Mouse (Mus musculus): ENCODE data around the gene Lzic.

Gene Lzic

DNA sequence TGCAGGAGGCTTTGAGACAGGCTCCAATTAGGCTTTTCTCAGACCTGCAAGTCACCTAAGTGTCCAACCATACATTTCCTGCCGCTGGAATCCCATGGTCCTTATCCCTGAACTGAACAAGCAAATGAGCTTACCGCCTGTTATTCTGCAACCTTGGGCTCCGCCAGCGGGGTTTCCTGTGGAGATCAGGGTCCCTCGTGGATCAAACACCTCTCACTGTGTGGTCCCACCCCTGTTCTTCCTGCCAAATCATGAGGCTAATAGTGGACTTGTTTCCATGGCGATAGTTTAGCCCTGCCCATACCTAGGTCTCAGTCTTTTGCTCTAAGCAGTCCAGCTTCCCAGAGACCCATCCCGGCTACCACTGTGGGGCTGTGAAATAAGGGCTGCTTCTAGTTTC, 41.3 kb downstream of the Lzic start:
- no peak for DNase-seq (ENCODE audit: low spot score in 2 of 2)

GRCm38 (mm10) chr4:149527621-149528354, 42.8 kb downstream of the Lzic start:
- no peak for DNase-seq (ENCODE audit: low spot score in 2 of 2)

GRCm38 (mm10) chr4:149529691-149530090, 44.7 kb downstream of the Lzic start:
- no peak for DNase-seq (ENCODE audit: low spot score in 2 of 2)

- DNase-seq (ENCODE audit: low spot score in 2 of 2) = no peak
These were observed 54.4 kb downstream of the Lzic start for GRCm38 (mm10) chr4:149539441-149539840.

DNA sequence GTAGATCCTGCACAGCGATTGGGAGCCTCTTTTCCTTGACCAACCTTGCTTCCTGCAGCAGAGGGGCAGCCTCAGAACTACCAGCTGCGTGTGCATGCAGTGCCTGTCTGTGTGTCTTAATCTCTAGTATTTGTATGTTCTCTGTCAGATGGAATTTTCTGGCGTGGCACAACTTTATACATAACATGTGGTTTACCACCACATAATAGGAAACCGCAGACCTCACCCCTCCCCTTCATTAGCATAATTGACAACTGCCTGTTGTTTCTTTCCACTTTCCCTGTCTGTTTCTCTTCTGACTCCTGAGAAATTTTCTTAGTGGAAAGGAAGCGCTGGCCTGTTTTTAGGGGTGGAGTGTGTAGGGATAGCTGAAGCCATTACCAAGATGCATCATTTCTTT, 56.9 kb downstream of the Lzic start:
- no peak for DNase-seq (ENCODE audit: low spot score in 2 of 2)

- no peak for DNase-seq (ENCODE audit: low spot score in 2 of 2)
These were observed 57.4 kb downstream of the Lzic start for GRCm38 (mm10) chr4:149542431-149542830.

GRCm38 (mm10) chr4:149542927-149543553, 58.0 kb downstream of the Lzic start:
- DNase-seq (ENCODE audit: low spot score in 2 of 2) = peak; percentile 67 to 85

- no peak for DNase-seq (ENCODE audit: low spot score in 2 of 2)
These were observed 59.9 kb downstream of the Lzic start for GRCm38 (mm10) chr4:149544892-149545291.

Data from frontal cortex, postnatal 14 days (tissue).